Comparison of ENCODE assay signal across 10 mouse cellular contexts in the genomic region with DNA sequence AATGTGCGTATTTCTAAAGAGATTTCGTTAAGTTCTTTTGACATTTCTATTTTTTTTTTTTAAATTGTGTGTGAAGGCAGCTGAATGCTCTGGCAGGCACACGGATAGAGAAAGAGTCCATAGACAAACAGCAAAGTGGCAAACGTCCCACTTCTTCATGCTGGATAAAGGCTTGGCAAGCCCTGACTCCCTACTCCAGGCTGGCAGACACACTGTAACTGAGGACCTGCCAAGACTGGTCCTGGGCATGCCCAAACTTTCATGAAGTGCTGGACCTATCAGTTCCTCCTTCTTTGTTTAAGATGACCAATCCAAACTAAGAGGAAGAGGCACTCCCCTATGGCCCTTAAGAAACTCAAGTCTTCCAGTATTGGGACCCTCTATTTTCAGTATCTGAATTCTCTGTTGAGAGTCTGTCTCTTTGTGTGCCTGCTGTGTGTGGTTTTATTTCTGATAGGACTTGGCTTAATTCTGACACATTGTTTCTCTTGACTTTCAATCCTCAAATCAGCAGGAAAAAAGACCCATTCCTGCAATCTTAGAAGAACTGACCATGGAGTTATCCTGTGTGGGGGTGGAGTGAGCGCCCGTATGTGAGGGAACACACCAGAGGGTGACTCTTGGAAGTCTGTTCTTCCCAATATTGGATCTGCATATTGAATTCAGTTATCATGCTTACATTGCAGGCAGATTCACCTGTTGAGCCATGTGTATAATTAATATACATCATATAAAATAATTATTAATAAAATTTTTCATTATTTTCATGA.
A peak's percentile ranks its signal among the peaks of the same experiment; 100 is the strongest.
DNase-seq lines count a peak whose midpoint lies in the region; ATAC-seq and TF ChIP-seq lines count a peak whose summit lies in the region.
"Had no signal": no experiment of that assay in that cellular context is flagged by ENCODE, and none has a peak within 500 bp of the region (broad histone marks: within the 10 kb centered on the region; RNA-seq: fewer than 3 reads in every experiment).

No protein-coding gene starts in this region.

- no peak overlapping the region for H3K9ac ChIP-seq in hindbrain, embryonic 14.5 days
- no peak overlapping the region for H3K9ac ChIP-seq in heart, postnatal 0 days (replicated peaks; ENCODE audit: low read depth, low read length)
- H3K9ac ChIP-seq in neural tube, embryonic 14.5 days (replicated peaks; ENCODE audit: low read depth, low read length): no peak overlapping the region
- H3K9ac ChIP-seq in liver, embryonic 11.5 days (ENCODE audit: low read depth, low read length): no peak overlapping the region
- H3K9ac ChIP-seq: embryonic facial prominence, embryonic 13.5 days had no signal

- TF ChIP-seq EP300 in heart, postnatal 0 days (IDR thresholded peaks at IDR 0.05; ENCODE audit: low read depth): no peak

- H3K27ac ChIP-seq in hindbrain, embryonic 14.5 days: no peak overlapping the region
- no peak overlapping the region for H3K27ac ChIP-seq in hindbrain, embryonic 10.5 days
- H3K27ac ChIP-seq in heart, postnatal 0 days (ENCODE audit: low read depth): no peak overlapping the region
- no peak overlapping the region for H3K27ac ChIP-seq in neural tube, embryonic 14.5 days (ENCODE audit: low read depth, low read length)
- no peak overlapping the region for H3K27ac ChIP-seq in liver, embryonic 11.5 days (ENCODE audit: low read depth, low read length)
- H3K27ac ChIP-seq: embryonic facial prominence, embryonic 13.5 days had no signal

- H3K27me3 ChIP-seq in hindbrain, embryonic 14.5 days (ENCODE audit: control insufficient read depth, insufficient read depth, low read length): no peaks in the 10 kb centered on the region
- no peaks in the 10 kb centered on the region for H3K27me3 ChIP-seq in hindbrain, embryonic 10.5 days (ENCODE audit: insufficient read depth, poor library complexity, severe bottlenecking)
- no peaks in the 10 kb centered on the region for H3K27me3 ChIP-seq in heart, postnatal 0 days (ENCODE audit: control insufficient read depth, insufficient read depth, low read length)
- H3K27me3 ChIP-seq in neural tube, embryonic 14.5 days (ENCODE audit: control insufficient read depth, insufficient read depth, low read length): no peaks in the 10 kb centered on the region
- no peaks in the 10 kb centered on the region for H3K27me3 ChIP-seq in liver, embryonic 11.5 days (replicated peaks; ENCODE audit: control insufficient read depth, insufficient read depth, low read length)
- H3K27me3 ChIP-seq: embryonic facial prominence, embryonic 13.5 days had no signal

- peak; percentile 70 for DNase-seq in hindbrain, embryonic 14.5 days (ENCODE audit: low spot score)
- DNase-seq in hindbrain, embryonic 10.5 days (ENCODE audit: low spot score): no peak
- DNase-seq in cerebellum, adult 11-12 months: peak; percentile 18
- DNase-seq in heart, postnatal 0 days (ENCODE audit: low spot score): peak; percentile 5
- no peak for DNase-seq in retina, embryonic 14.5 days (ENCODE audit: low spot score)
- no peak for DNase-seq in embryo, embryonic 11 days
- no peak for DNase-seq in liver, embryonic 11.5 days (ENCODE audit: low spot score)

- no peaks in the 10 kb centered on the region for H3K36me3 ChIP-seq in hindbrain, embryonic 14.5 days (replicated peaks; ENCODE audit: control insufficient read depth, insufficient read depth)
- no peaks in the 10 kb centered on the region for H3K36me3 ChIP-seq in hindbrain, embryonic 10.5 days
- H3K36me3 ChIP-seq in heart, postnatal 0 days (replicated peaks; ENCODE audit: control insufficient read depth, insufficient read depth, low read length): no peaks in the 10 kb centered on the region
- no peaks in the 10 kb centered on the region for H3K36me3 ChIP-seq in neural tube, embryonic 14.5 days (ENCODE audit: control insufficient read depth, insufficient read depth, low read length)
- no peaks in the 10 kb centered on the region for H3K36me3 ChIP-seq in liver, embryonic 11.5 days (ENCODE audit: control insufficient read depth, insufficient read depth, low read length)
- H3K36me3 ChIP-seq: embryonic facial prominence, embryonic 13.5 days; G1E had no signal

- H3K9me3 ChIP-seq in hindbrain, embryonic 14.5 days (ENCODE audit: control insufficient read depth, low read length): no peaks in the 10 kb centered on the region
- H3K9me3 ChIP-seq in hindbrain, embryonic 10.5 days: no peaks in the 10 kb centered on the region
- no peaks in the 10 kb centered on the region for H3K9me3 ChIP-seq in heart, postnatal 0 days (replicated peaks; ENCODE audit: control insufficient read depth, low read length)
- no peaks in the 10 kb centered on the region for H3K9me3 ChIP-seq in neural tube, embryonic 14.5 days (ENCODE audit: control insufficient read depth, low read length)
- H3K9me3 ChIP-seq in liver, embryonic 11.5 days (ENCODE audit: control insufficient read depth, low read length): no peaks in the 10 kb centered on the region
- H3K9me3 ChIP-seq: embryonic facial prominence, embryonic 13.5 days; G1E had no signal

- WGBS in hindbrain, embryonic 14.5 days: 76% methylated on average over 6 of the region's 6 CpGs
- WGBS in hindbrain, embryonic 10.5 days: 86% methylated on average over 6 of the region's 6 CpGs
- 69% methylated on average over 6 of the region's 6 CpGs for WGBS in heart, postnatal 0 days
- WGBS in neural tube, embryonic 14.5 days: 77% methylated on average over 6 of the region's 6 CpGs
- 83% methylated on average over 6 of the region's 6 CpGs for WGBS in liver, embryonic 11.5 days

- H3K4me3 ChIP-seq in hindbrain, embryonic 14.5 days (replicated peaks; ENCODE audit: low read length): no peak overlapping the region
- no peak overlapping the region for H3K4me3 ChIP-seq in hindbrain, embryonic 10.5 days
- no peak overlapping the region for H3K4me3 ChIP-seq in heart, postnatal 0 days (ENCODE audit: low read depth, low read length)
- H3K4me3 ChIP-seq in neural tube, embryonic 14.5 days (ENCODE audit: low read depth, low read length): no peak overlapping the region
- no peak overlapping the region for H3K4me3 ChIP-seq in liver, embryonic 11.5 days (ENCODE audit: low read depth, low read length)
- H3K4me3 ChIP-seq: embryonic facial prominence, embryonic 13.5 days had no signal

- no peak for TF ChIP-seq CTCF in heart, postnatal 0 days (IDR thresholded peaks at IDR 0.05; ENCODE audit: low read depth)

- peak; percentile 96 for ATAC-seq in hindbrain, embryonic 14.5 days (ENCODE audit: low FRiP score)
- ATAC-seq in heart, postnatal 0 days (ENCODE audit: insufficient read depth, low read depth): no peak
- ATAC-seq in neural tube, embryonic 14.5 days (ENCODE audit: low read depth): peak; percentile 86; the same call in 1 of the 2 replicates
- no peak for ATAC-seq in liver, embryonic 11.5 days (replicated peaks; ENCODE audit: low FRiP score)

- H3K4me1 ChIP-seq in hindbrain, embryonic 14.5 days (replicated peaks; ENCODE audit: control insufficient read depth, insufficient read depth, low read length): no peaks in the 10 kb centered on the region
- H3K4me1 ChIP-seq in hindbrain, embryonic 10.5 days (replicated peaks): no peaks in the 10 kb centered on the region
- no peaks in the 10 kb centered on the region for H3K4me1 ChIP-seq in heart, postnatal 0 days (ENCODE audit: control insufficient read depth, insufficient read depth)
- no peaks in the 10 kb centered on the region for H3K4me1 ChIP-seq in neural tube, embryonic 14.5 days (ENCODE audit: control insufficient read depth, insufficient read depth, low read length)
- no peaks in the 10 kb centered on the region for H3K4me1 ChIP-seq in liver, embryonic 11.5 days (replicated peaks; ENCODE audit: control insufficient read depth, insufficient read depth, low read length)
- H3K4me1 ChIP-seq: embryonic facial prominence, embryonic 13.5 days had no signal

- no peak overlapping the region for H3K4me2 ChIP-seq in hindbrain, embryonic 14.5 days (replicated peaks)
- H3K4me2 ChIP-seq in heart, postnatal 0 days (ENCODE audit: low read depth, low read length): no peak overlapping the region
- H3K4me2 ChIP-seq in neural tube, embryonic 14.5 days (ENCODE audit: low read depth, low read length): no peak overlapping the region
- H3K4me2 ChIP-seq in liver, embryonic 11.5 days: no peak overlapping the region
- H3K4me2 ChIP-seq: embryonic facial prominence, embryonic 13.5 days had no signal

Comparison
In these comparisons a context has a peak if more than half of its experiments do, and no peak if none do; other contexts are left out.
1. DNase-seq: peak in hindbrain, embryonic 14.5 days (single experiment), cerebellum, adult 11-12 months (single experiment) and heart, postnatal 0 days (single experiment); none in hindbrain, embryonic 10.5 days (single experiment), retina, embryonic 14.5 days (single experiment), embryo, embryonic 11 days (single experiment) and liver, embryonic 11.5 days (single experiment).
2. ATAC-seq: peak in hindbrain, embryonic 14.5 days (single experiment) and neural tube, embryonic 14.5 days (single experiment); none in heart, postnatal 0 days (single experiment) and liver, embryonic 11.5 days (single experiment).